Mouse (Mus musculus) hindbrain, postnatal 0 days (tissue): ENCODE measurements at regions not wholly inside any gene's neighbourhood (a gene's known extent, or its start where the extent isn't known, plus 50 kb on each side); places are given as distances from the start of the nearest gene placed in this dataset.

Experiments
- ATAC-seq: fragments of 200-750 bp; cut with Nextera tagmentation; 2 replicates; pipeline ENCODE4 v1.8.0; 2017; ENCODE audit warnings: mild to moderate bottlenecking, moderate TSS enrichment, moderate library complexity
- DNase-seq: peaks from one replicate; pipeline ENCODE4 v3.0.0-alpha.2; 2015; ENCODE audit warnings: low spot score
- H3K27ac ChIP-seq: fragments of 300-500 bp; sonication (generic); 2 replicates; pipeline ENCODE4 v1.5.1; 2014; ENCODE audit warnings: mild to moderate bottlenecking
- H3K27me3 ChIP-seq: fragments of 300-500 bp; sonication (generic); 2 replicates; pipeline ENCODE4 v1.6.1; 2014; ENCODE audit warnings: low read length, mixed read lengths; ENCODE audit not compliant: insufficient read depth
- H3K36me3 ChIP-seq: fragments of 300-500 bp; sonication (generic); 2 replicates; pipeline ENCODE4 v1.6.1; 2014; ENCODE audit warnings: low read length, mixed read lengths; ENCODE audit not compliant: insufficient read depth
- H3K4me1 ChIP-seq: fragments of 300-500 bp; sonication (generic); 2 replicates; pipeline ENCODE4 v1.6.1; 2014; ENCODE audit warnings: antibody characterized with exemption, low read length, mixed read lengths; ENCODE audit not compliant: insufficient read depth
- H3K4me2 ChIP-seq: fragments of 300-500 bp; sonication (generic); 2 replicates; pipeline ENCODE4 v1.6.1; 2014; ENCODE audit warnings: low read depth, mild to moderate bottlenecking, low read length, moderate library complexity, mixed read lengths
- H3K4me3 ChIP-seq: fragments of 300-500 bp; sonication (generic); 2 replicates; pipeline ENCODE4 v1.5.1; 2014; ENCODE audit warnings: low read length
- H3K9ac ChIP-seq: fragments of 300-500 bp; sonication (generic); replicated peaks from 2 replicates; pipeline ENCODE4 v1.6.1; 2014; ENCODE audit warnings: mild to moderate bottlenecking, low read length, moderate library complexity, mixed read lengths
- H3K9me3 ChIP-seq: fragments of 300-500 bp; sonication (generic); 2 replicates; pipeline ENCODE4 v1.6.1; 2016; ENCODE audit warnings: low read length, mixed read lengths
- CTCF ChIP-seq: IDR thresholded peaks from 2 replicates; pipeline ENCODE4 v1.5.1; 2016; ENCODE audit warnings: antibody characterized with exemption, control low read depth, low read depth
- WGBS: fragments of 180-500 bp; shearing (Covaris S2); extraction: QIAGEN DNeasy Blood & Tissue Kit; methylation state at CpG from one replicate; pipeline ENCODE4 v1.1.7; 2014; 5-methylcytosine and 5-hydroxymethylcytosine counted together

GRCm38 (mm10) chr4:22151899-22152493, 205.3 kb upstream of the Fbxl4 start:
- Histone ChIP-seq H3K36me3 (no peaks in the 10 kb centered on the region), H3K27ac (no peak overlapping the region), H3K4me3 (no peak overlapping the region), H3K4me1 (0 out of 2 replicates have a peak, but pooled peaks cover 3% of the 10 kb centered on the region), H3K27me3 (no peaks in the 10 kb centered on the region), H3K4me2 (0 out of 2 replicates have a peak overlapping the region, but pooled peaks have one; percentile 3), H3K9me3 (no peaks in the 10 kb centered on the region), H3K9ac (no peak overlapping the region)
- DNase-seq (no peak), ATAC-seq (no peak)
- no peak for TF ChIP-seq CTCF
- WGBS, result 20% methylated on average over 10 of the region's 10 CpGs

- Histone ChIP-seq H3K27ac (no peak overlapping the region), H3K4me1 (0 out of 2 replicates have a peak, but pooled peaks cover 3% of the 10 kb centered on the region), H3K36me3 (no peaks in the 10 kb centered on the region), H3K27me3 (no peaks in the 10 kb centered on the region), H3K9me3 (no peaks in the 10 kb centered on the region), H3K9ac (no peak overlapping the region), H3K4me2 (no peak overlapping the region), H3K4me3 (no peak overlapping the region)
- no peak for TF ChIP-seq CTCF
- WGBS, result 47% methylated on average over 7 of the region's 7 CpGs
- ATAC-seq (0 out of 2 replicates have a peak, but pooled peaks have one; percentile 27), DNase-seq (no peak)
Observed at GRCm38 (mm10) chr4:22152971-22153544, 204.3 kb upstream of the Fbxl4 start.

GRCm38 (mm10) chr4:22153620-22154019, 203.7 kb upstream of the Fbxl4 start:
- H3K4me1 ChIP-seq, result 0 out of 2 replicates have a peak, but pooled peaks cover 3% of the 10 kb centered on the region
- no peak overlapping the region for H3K4me2 ChIP-seq
- H3K27ac ChIP-seq, result no peak overlapping the region
- no peak overlapping the region for H3K4me3 ChIP-seq
- H3K9me3 ChIP-seq, result no peaks in the 10 kb centered on the region
- H3K27me3 ChIP-seq, result no peaks in the 10 kb centered on the region
- no peaks in the 10 kb centered on the region for H3K36me3 ChIP-seq
- no peak for TF ChIP-seq CTCF
- WGBS, result 68% methylated on average over 6 of the region's 6 CpGs
- no peak for ATAC-seq
- no peak overlapping the region for H3K9ac ChIP-seq
- no peak for DNase-seq

DNA sequence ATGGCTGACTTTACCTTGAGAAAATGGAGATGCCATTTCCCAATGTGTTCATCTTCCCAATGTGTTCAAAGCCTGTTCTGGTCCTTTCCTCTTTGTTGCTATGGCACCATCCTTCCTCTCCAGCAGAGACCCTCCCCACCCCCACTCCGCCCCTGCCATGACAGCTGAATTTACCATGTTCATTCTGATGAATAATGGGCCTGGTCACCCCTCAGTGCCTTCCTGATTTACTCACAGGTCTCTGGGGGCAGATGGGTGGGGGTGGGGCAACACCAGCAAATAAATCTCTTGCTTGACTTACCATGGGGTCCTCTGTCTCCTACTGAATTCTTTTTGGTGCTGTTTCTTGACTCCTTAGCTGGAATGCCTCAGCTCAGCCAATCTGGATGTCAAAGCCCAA, 170.9 kb upstream of the Fbxl4 start:
- 37% methylated on average over 1 of the region's 1 CpGs for WGBS
- no peak for ATAC-seq

GRCm38 (mm10) chr4:22188141-22189006, 169.0 kb upstream of the Fbxl4 start:
- no peak overlapping the region for H3K4me3 ChIP-seq
- ATAC-seq, result 0 out of 2 replicates have a peak, but pooled peaks have one; percentile 18

More for the DNA sequence above, 170.9 kb upstream of the Fbxl4 start:
- H3K4me1 ChIP-seq, result no peaks in the 10 kb centered on the region
- no peaks in the 10 kb centered on the region for H3K36me3 ChIP-seq
- no peak overlapping the region for H3K27ac ChIP-seq
- TF ChIP-seq CTCF, result no peak
- H3K4me2 ChIP-seq, result no peak overlapping the region
- no peak for DNase-seq
- H3K9ac ChIP-seq, result no peak overlapping the region
- H3K9me3 ChIP-seq, result no peaks in the 10 kb centered on the region
- H3K4me3 ChIP-seq, result no peak overlapping the region
- no peaks in the 10 kb centered on the region for H3K27me3 ChIP-seq

DNA sequence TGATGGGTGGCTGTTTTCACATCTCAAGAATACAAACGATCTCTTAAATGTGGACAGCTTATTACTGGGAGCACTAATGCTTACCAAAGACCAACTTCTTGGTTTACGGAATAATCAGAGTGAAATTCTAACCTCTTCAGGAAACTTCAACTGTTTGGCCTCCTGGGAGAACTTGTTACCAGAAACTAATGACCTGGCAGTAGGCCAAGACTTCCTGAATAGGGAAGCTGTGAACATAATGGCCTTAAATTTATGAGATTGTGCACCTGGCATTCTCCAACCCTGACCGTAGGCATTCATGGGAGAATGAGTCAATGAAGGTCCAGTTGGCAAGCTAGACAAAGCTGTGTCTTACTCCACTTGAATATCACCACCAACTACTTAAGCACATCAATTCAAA, 160.8 kb upstream of the Fbxl4 start:
- H3K4me2 ChIP-seq, result no peak overlapping the region
- ATAC-seq, result no peak
- H3K9ac ChIP-seq, result no peak overlapping the region
- no peaks in the 10 kb centered on the region for H3K27me3 ChIP-seq
- H3K36me3 ChIP-seq, result no peaks in the 10 kb centered on the region
- TF ChIP-seq CTCF, result no peak
- H3K4me3 ChIP-seq, result no peak overlapping the region
- no peaks in the 10 kb centered on the region for H3K4me1 ChIP-seq
- H3K9me3 ChIP-seq, result no peaks in the 10 kb centered on the region
- DNase-seq, result peak; percentile 23
- WGBS, result 51% methylated on average over 3 of the region's 3 CpGs
- H3K27ac ChIP-seq, result no peak overlapping the region

More at GRCm38 (mm10) chr4:22188141-22189006, 169.0 kb upstream of the Fbxl4 start:
- no peak for TF ChIP-seq CTCF
- 36% methylated on average over 13 of the region's 13 CpGs for WGBS
- Histone ChIP-seq H3K27me3 (no peaks in the 10 kb centered on the region), H3K27ac (no peak overlapping the region), H3K9me3 (no peaks in the 10 kb centered on the region), H3K36me3 (no peaks in the 10 kb centered on the region), H3K9ac (no peak overlapping the region), H3K4me1 (no peaks in the 10 kb centered on the region), H3K4me2 (0 out of 2 replicates have a peak overlapping the region, but pooled peaks have one; percentile 8)
- DNase-seq, result peak; percentile 60
